16 mouse cellular contexts compared by ENCODE assay signal in genomic region chr12:118104520-118104919, GRCm38 (mm10).
DNase-seq lines count a peak whose midpoint lies in the region; ATAC-seq and TF ChIP-seq lines count a peak whose summit lies in the region.
"Had no signal": no experiment of that assay in that cellular context is flagged by ENCODE, and none has a peak within 500 bp of the region (broad histone marks: within the 10 kb centered on the region; RNA-seq: fewer than 3 reads in every experiment).

No protein-coding gene starts in this region.

- H3K27ac ChIP-seq in liver, postnatal 0 days (ENCODE audit: low read depth), result no peak overlapping the region
- H3K27ac ChIP-seq in neural tube, embryonic 15.5 days (replicated peaks), result no peak overlapping the region
- H3K27ac ChIP-seq: heart, embryonic 15.5 days; hindbrain, embryonic 10.5 days; midbrain, embryonic 13.5 days had no signal

- WGBS in liver, postnatal 0 days (ENCODE audit: insufficient replicate concordance), result 80% methylated on average over 4 of the region's 4 CpGs
- 69% methylated on average over 4 of the region's 4 CpGs for WGBS in neural tube, embryonic 15.5 days

- H3K36me3 ChIP-seq in liver, postnatal 0 days (replicated peaks; ENCODE audit: insufficient read depth, low read length), result no peaks in the 10 kb centered on the region
- H3K36me3 ChIP-seq in neural tube, embryonic 15.5 days, result no peaks in the 10 kb centered on the region
- H3K36me3 ChIP-seq: heart, embryonic 15.5 days; hindbrain, embryonic 10.5 days; midbrain, embryonic 13.5 days had no signal

- no peak for TF ChIP-seq CTCF in liver, postnatal 0 days (IDR thresholded peaks at IDR 0.05; ENCODE audit: low read depth)

- H3K4me2 ChIP-seq in liver, postnatal 0 days (ENCODE audit: low read depth, low read length), result no peak overlapping the region
- H3K4me2 ChIP-seq in neural tube, embryonic 15.5 days, result no peak overlapping the region
- H3K4me2 ChIP-seq: heart, embryonic 15.5 days; midbrain, embryonic 13.5 days had no signal

- peak; percentile 38 for DNase-seq in layer of hippocampus, adult 11-12 months (ENCODE audit: low spot score)
- DNase-seq in layer of hippocampus, postnatal 10 days (ENCODE audit: low spot score in 2 of 2), result no peak
- DNase-seq in cerebellum, adult 18-20 months, result peak; percentile 83 to 89
- peak; percentile 69 to 75 for DNase-seq in cerebellum, postnatal 10 days
- DNase-seq in retina, postnatal 7 days (ENCODE audit: low read depth, low spot score), result peak; percentile 3
- DNase-seq in liver, postnatal 0 days, result no peak
- DNase-seq: adrenal gland, postnatal 10 days; heart, adult 18-20 months; liver; lung, adult 2 months; lung, postnatal 4 days had no signal

- H3K27me3 ChIP-seq in liver, postnatal 0 days (ENCODE audit: insufficient read depth, low read length), result no peaks in the 10 kb centered on the region
- H3K27me3 ChIP-seq in neural tube, embryonic 15.5 days (replicated peaks), result peaks cover 42% of the 10 kb centered on the region
- H3K27me3 ChIP-seq: heart, embryonic 15.5 days; midbrain, embryonic 13.5 days had no signal

- ATAC-seq in liver, postnatal 0 days, result no peak
- ATAC-seq in neural tube, embryonic 15.5 days (ENCODE audit: low FRiP score), result no peak
- ATAC-seq: intestine, postnatal 0 days; midbrain, embryonic 13.5 days had no signal

- H3K4me1 ChIP-seq in liver, postnatal 0 days (ENCODE audit: insufficient read depth), result no peaks in the 10 kb centered on the region
- H3K4me1 ChIP-seq in neural tube, embryonic 15.5 days, result no peaks in the 10 kb centered on the region
- H3K4me1 ChIP-seq: heart, embryonic 15.5 days; midbrain, embryonic 13.5 days had no signal

- no peaks in the 10 kb centered on the region for H3K9me3 ChIP-seq in liver, postnatal 0 days (ENCODE audit: low read length)
- H3K9me3 ChIP-seq in neural tube, embryonic 15.5 days (replicated peaks), result no peaks in the 10 kb centered on the region
- H3K9me3 ChIP-seq: heart, embryonic 15.5 days; hindbrain, embryonic 10.5 days; midbrain, embryonic 13.5 days had no signal

- H3K9ac ChIP-seq in liver, postnatal 0 days (replicated peaks), result no peak overlapping the region
- no peak overlapping the region for H3K9ac ChIP-seq in neural tube, embryonic 15.5 days (replicated peaks)
- H3K9ac ChIP-seq: heart, embryonic 15.5 days; midbrain, embryonic 13.5 days had no signal

- no peak for TF ChIP-seq EP300 in liver, postnatal 0 days (IDR thresholded peaks at IDR 0.05; ENCODE audit: low read depth)

- no peak overlapping the region for H3K4me3 ChIP-seq in liver, postnatal 0 days (ENCODE audit: low read depth, low read length)
- no peak overlapping the region for H3K4me3 ChIP-seq in neural tube, embryonic 15.5 days (replicated peaks)
- H3K4me3 ChIP-seq: heart, embryonic 15.5 days; hindbrain, embryonic 10.5 days; midbrain, embryonic 13.5 days had no signal

Comparison
In these comparisons a context has a peak if more than half of its experiments do, and no peak if none do; other contexts are left out.
1. DNase-seq: peak in layer of hippocampus, adult 11-12 months (single experiment), cerebellum, adult 18-20 months (2 of 2), cerebellum, postnatal 10 days (2 of 2) and retina, postnatal 7 days (single experiment); none in layer of hippocampus, postnatal 10 days (0 of 2) and liver, postnatal 0 days (single experiment).